Mouse (Mus musculus) gastrocnemius, postnatal 4 days (tissue): ENCODE measurements at regions not wholly inside any gene's neighbourhood (a gene's known extent, or its start where the extent isn't known, plus 50 kb on each side); places are given as distances from the start of the nearest gene placed in this dataset.

Source experiments
- DNase-seq, 2 experiments: peaks; one replicate each; pipeline ENCODE4 v3.0.0; 2021 to 2022; ENCODE audit warnings: low spot score in 2 of 2, mixed read lengths in 2 of 2

GRCm38 (mm10) chr5:139598715-139599114 lies 55.4 kb downstream of the Uncx start:
- no peak for DNase-seq

DNA sequence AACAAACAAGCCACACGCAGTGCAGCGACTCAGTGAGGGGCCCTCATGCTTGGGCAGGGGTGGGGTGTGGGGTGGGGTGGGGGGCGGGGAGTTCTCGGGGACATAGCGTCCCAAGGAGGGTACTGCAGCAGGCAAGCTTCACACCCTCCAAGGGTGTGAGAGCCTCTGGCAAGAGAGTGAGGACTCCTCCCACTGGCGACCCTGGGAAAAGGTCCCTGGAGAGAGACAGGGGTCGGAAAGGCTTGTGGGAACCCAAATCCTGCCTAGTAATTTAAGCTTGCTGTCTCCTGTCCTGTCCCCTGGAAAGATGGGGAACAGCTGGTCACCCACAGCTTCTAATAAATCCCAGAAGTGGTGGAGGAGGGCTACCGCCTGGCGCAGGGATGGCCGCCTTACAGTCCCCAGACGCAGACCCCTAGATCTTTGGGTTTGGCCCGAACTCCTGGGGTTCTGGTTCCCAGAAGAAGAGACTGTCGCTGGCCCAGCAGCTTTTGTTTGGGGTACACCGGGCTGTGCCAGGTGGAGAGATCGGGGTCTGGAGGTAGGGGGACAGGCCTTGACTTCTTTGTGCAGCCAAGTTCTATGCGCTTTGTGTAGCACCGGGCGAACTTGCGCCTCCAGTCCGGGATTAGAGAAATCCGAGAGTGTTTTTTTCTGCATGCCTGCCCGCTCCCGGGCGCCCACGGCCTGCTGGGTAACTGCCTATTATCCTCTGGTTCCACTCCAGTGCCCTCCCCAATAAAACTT lies 56.1 kb downstream of the Uncx start:
- DNase-seq: no peak

GRCm38 (mm10) chr5:139600213-139600612 lies 56.9 kb downstream of the Uncx start:
- DNase-seq: no peak

DNA sequence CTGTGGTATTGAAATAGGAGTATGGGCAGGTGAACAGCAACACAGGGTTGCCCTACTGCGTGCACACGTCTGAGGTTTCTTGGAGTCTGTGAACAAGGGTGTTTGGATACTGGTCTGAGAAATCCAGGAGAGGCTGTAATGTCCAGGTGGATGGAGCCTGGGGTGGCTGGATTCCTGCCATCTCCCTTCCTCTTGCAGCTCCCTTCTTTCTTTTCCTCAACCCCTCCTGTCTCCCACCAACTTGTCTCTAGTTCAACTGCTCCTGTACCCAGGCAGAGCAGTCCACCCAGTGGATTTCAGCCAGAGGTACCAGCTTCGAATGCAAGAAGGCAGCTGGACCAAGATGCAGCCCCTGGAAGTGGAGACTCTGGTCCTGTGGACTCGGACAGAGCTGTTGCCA lies 59.6 kb downstream of the Uncx start:
- DNase-seq: no peak

DNA sequence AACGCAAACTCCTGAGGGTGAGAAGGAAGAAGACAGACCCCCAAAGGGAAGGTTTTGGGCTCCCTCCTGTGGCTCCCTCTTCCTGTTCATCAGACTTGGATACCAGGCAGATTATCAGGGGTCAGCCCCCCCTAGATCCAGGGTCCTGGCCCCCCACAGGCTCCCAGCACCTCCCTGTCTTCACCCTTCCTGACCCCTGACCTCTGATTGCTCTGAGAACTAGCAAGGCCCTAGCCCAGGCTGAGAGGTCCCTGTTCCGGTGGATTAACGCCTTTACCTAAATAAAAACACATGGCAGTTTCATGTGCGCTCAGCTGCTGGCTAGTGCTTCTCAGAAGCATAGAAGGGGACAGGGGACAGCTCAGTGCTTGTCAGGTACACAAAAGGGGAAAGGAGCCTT lies 60.2 kb downstream of the Uncx start:
- no peak for DNase-seq

GRCm38 (mm10) chr5:139604327-139604726 lies 61.0 kb downstream of the Uncx start:
- no peak for DNase-seq

DNA sequence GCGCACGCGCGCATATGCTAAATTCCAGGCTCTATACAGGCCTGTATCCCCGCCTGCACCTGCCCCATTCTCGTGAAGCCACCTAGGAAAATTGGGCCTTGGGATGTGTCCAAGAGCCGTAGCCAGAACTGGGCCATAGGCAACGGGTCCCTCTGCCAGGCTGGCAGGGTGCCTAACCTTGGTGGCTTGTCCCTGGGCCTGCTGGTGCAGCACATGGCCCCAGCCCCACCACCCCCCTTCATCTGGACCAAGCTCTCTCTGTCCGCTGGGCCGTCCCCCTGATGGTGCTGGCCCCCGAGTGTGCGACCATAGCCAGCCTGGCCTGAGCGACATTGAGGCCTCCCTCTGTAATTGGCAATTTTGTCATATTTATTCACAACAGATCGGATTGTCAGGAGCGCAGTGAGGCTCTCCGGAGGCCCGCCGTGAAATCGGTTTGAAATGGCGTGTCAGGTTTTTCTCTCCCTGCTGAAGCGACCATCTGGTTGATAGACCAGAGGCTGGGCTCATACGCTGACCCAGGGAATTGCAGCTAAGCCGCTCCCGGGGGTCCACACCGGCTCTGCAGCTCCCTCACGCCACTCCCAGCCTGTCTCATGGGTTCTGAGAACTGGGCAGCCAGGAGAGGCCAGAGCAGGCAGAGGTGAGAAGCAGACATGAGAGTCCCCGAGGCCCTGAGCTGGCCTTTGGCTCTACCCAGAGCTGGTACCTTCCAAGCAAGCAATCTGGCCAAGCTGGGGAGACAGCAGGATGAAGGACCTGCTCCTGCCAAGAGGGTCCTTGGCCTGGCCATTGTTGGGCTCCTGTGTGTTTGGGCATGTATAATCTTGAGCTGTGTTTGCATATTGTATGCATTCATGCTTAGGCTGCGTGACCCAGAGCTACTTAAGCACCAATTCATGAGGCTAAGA lies 67.6 kb downstream of the Uncx start:
- DNase-seq: peak in 1 of 2 experiments; percentile 58

GRCm38 (mm10) chr5:139612224-139612623 lies 68.9 kb downstream of the Uncx start:
- DNase-seq: no peak

DNA sequence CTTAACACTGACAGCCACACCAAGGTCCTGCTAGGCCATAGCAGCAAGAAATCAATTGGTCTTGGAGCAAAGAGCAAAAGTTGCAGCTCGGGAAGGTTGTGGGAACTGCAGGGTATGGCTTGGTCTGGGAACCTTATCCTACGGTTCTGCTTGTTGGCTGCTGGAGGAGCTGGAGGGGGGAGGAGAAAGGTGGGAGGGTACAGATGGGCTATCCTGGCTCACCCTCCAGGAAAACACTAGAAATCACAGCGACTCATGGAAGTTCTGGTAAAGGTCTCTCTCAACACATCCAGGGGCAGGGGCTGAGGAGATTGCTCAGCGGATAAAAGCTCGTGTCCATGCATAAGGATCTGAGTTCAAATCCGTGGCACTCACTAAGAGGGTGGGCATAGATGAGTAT lies 69.4 kb downstream of the Uncx start:
- no peak for DNase-seq

DNA sequence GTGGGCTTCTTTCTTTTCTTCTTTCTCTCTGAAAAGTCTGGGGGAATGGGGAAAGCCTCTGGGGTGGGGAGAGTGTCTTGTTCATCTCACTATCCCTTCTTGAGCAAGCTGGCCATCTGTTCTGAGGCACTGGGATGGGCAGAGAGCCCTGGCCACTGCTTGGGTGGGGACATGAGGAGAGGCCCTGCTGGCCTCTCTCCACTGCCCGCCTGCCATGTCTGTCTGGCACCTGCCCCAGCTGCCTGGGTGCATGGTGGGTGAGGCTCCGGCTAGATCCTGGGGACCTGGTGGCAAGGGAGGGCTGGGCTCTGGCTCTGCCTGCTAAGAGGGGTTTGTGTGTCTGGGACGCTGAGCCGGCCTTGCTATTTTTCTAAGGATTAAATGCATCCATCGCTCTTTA lies 70.3 kb downstream of the Uncx start:
- peak in 1 of 2 experiments; percentile 33 for DNase-seq

- DNase-seq: no peak
These were observed 76.2 kb downstream of the Uncx start for GRCm38 (mm10) chr5:139619301-139620161.

GRCm38 (mm10) chr5:139625871-139626460 lies 82.7 kb downstream of the Uncx start:
- no peak for DNase-seq

DNA sequence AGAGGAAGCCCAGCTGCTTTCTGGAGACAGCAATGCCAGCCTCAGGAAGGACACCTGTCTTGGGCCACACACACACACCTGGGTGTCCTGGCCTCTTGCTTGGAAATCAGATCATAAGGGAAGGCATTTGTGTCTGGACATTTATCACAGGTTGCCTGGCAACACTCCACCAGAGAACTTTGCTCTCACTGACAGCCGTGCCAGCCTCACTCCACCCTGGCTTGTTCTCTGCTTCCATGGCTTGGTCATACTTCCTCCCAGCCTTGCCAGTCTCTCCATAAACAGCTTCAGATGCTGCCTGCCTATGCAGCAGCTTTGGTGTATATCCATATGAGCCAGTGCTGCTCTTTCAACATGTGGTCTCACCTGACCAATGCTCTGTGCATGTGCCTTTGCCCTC lies 84.3 kb downstream of the Uncx start:
- no peak for DNase-seq

DNA sequence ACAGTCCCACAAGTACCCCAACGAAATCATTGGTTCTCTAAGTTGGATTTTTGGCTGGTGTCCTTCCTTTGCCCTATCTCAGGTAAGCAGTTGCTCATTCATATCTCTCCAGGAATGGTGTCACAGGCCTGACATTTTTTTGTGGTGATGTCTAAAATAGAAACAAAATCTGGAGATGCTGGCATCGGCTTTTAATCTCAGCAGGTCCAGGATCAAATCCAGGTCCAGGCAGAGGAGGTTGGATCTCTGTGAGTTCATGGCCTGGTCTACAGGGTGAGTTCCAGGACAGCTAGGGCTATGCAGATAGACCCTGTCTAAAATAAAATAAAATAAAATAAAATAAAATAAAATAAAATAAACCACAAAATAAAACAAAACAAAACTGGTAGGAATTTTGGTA lies 93.7 kb downstream of the Uncx start:
- no peak for DNase-seq

- DNase-seq: no peak
These were observed 95.2 kb downstream of the Micall2 start for GRCm38 (mm10) chr5:139640652-139641612.

DNA sequence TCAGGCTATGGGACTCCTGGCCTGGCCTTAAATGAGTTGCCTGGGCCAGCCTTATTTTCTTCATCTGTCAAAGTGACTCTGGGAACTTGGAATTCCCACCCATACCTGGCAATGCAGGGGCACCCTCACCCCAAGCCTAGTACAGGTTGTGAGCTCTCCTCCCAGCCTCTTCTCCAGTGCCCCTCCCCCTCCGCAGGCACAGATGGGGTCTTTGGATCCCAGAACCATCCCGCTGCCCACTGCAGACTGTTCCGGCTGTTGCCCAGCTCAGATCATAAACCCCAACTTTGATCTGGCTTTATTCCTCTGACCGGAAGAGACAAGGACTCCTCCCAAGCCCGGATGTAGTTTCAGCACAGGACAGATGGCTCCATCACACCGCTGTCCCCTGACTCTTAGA lies 91.3 kb downstream of the Micall2 start:
- DNase-seq: no peak

- DNase-seq: no peak
These were observed 85.1 kb downstream of the Micall2 start for GRCm38 (mm10) chr5:139651041-139651440.
